Mouse (Mus musculus) bone marrow, adult 2 months (tissue): ENCODE measurements around the gene Cenpm.

ENCODE experiments used
- CTCF ChIP-seq: fragments of 200-500 bp; IDR thresholded peaks from 2 replicates; pipeline ENCODE4 v1.5.1; 2011; ENCODE audit warnings: low read length, control low read depth; ENCODE audit not compliant: control insufficient read depth, insufficient read depth
- POLR2A ChIP-seq: fragments of 200-500 bp; IDR thresholded peaks from 2 replicates; pipeline ENCODE4 v1.6.1; 2011; ENCODE audit warnings: low read depth, mild to moderate bottlenecking, control low read depth, low read length, borderline replicate concordance; ENCODE audit not compliant: control insufficient read depth

DNA sequence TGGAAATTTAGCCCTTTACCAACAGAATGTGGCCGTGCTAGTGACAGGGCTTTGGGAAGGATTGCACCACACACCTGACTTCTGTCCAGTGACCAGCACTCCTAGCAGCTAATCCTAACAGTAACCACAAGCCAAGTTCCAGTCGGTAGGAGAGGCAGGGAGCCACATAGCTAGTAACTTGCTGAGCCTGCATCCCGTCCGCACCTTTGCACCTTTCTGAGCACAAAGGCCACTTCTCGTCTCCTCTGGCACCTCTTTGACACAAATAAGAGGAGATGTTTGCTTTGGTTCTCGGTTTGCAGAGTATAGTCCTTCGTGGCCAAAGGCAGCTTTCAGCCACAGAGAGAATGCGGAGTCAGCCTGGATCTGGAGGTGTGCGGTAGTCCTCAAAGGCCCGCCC lies 59.9 kb downstream of the Cenpm start:
- TF ChIP-seq CTCF (no peak), POLR2A (no peak)
